Mouse (Mus musculus) lung, adult 2 months (tissue): ENCODE results near the gene Cpne8.

Experiments used
- CTCF ChIP-seq: fragments of 200-500 bp; IDR thresholded peaks from 2 replicates; pipeline ENCODE4 v1.5.1; 2011; ENCODE audit warnings: mild to moderate bottlenecking, low read length, control low read depth; ENCODE audit not compliant: insufficient read depth
- POLR2A ChIP-seq: fragments of 200-500 bp; IDR thresholded peaks from 2 replicates; pipeline ENCODE4 v1.6.1; 2011; ENCODE audit warnings: low read depth, mild to moderate bottlenecking, control low read depth, low read length, borderline replicate concordance; ENCODE audit errors: extremely low read depth

DNA sequence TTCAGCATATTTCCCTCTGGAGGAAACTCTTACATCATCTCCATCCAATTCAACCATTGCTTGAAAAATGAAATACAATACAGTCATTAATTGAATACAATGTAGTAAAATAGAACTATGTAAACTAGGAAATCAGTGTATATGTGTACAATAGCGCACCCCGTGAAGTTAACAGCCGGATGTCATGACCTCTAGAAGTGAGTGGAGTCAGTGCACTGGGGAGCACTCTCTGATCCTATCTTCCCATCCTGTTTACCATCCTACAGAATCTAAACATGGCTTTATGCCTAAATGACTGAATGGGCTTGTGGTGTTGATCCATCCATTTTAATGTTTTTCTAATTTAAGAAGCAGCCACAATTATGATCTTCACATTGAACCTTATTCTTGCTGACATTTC, 182.2 kb downstream of the Cpne8 start:
- TF ChIP-seq CTCF = no peak
- no peak for TF ChIP-seq POLR2A
